Mouse (Mus musculus) cerebellum, adult 2 months (tissue): Measurements from ENCODE around the gene Hist1h3g. TPM values are rescaled to one million over a fixed set of nuclear protein-coding genes. Genes with fewer than 3 reads are reported as not detected.
"Not testable (repeated sequence)": the region's sequence is repeated elsewhere in the genome, so short reads cannot be mapped to it uniquely, and the experiment has no call there.

Experiments
- DNase-seq, 2 experiments: peaks; one replicate each; pipeline ENCODE4 v3.0.0; 2021
- H3K27ac ChIP-seq: fragments of 200-500 bp; 2 replicates; pipeline ENCODE4 v1.5.1; 2012; ENCODE audit warnings: low read length, control low read depth, inconsistent platforms; ENCODE audit not compliant: insufficient read depth
- H3K27me3 ChIP-seq: fragments of 200-500 bp; 2 replicates; pipeline ENCODE4 v1.6.1; 2012; ENCODE audit warnings: inconsistent platforms, mild to moderate bottlenecking, low read length, moderate library complexity; ENCODE audit not compliant: control insufficient read depth, insufficient read depth
- H3K4me1 ChIP-seq: fragments of 200-500 bp; 2 replicates; pipeline ENCODE4 v1.6.1; 2011; ENCODE audit warnings: low read length; ENCODE audit not compliant: control insufficient read depth, insufficient read depth
- H3K4me3 ChIP-seq: fragments of 200-500 bp; replicated peaks from 2 replicates; pipeline ENCODE3; 2011; ENCODE audit warnings: mild to moderate bottlenecking, low read depth, low read length, control low read depth; ENCODE audit not compliant: insufficient read depth
- CTCF ChIP-seq: fragments of 200-500 bp; IDR thresholded peaks from 2 replicates; pipeline ENCODE4 v1.5.1; 2011; ENCODE audit warnings: low read depth, mild to moderate bottlenecking, control low read depth, low read length, moderate library complexity, borderline replicate concordance; ENCODE audit not compliant: insufficient read depth
- POLR2A ChIP-seq: fragments of 200-500 bp; IDR thresholded peaks from 2 replicates; pipeline ENCODE4 v1.6.1; 2011; ENCODE audit warnings: low read length, control low read depth, borderline replicate concordance; ENCODE audit not compliant: insufficient read depth
- WGBS: fragments of 180-500 bp; shearing (Covaris S2); methylation state at CpG from one replicate; pipeline ENCODE4 v1.1.7; 2018; 5-methylcytosine and 5-hydroxymethylcytosine counted together
- polyA plus RNA-seq: library from polyadenylated mRNA; depleted of rRNA; stranded (reverse); fragments of >200 nt; gene quantifications from 2 replicates; pipeline ENCODE4 v1.2.3, GENCODE M21; 2012; rRNA removed

The Hist1h3g gene
- polyA plus RNA-seq: 0.29 TPM in 1 of 2 replicates, not detected in the other

- DNase-seq: peak; percentile 81 to 87
- not testable (repeated sequence) for H3K27me3 ChIP-seq, H3K4me1 ChIP-seq, H3K27ac ChIP-seq
- H3K4me3 ChIP-seq: peak within 1 kb of the TSS; percentile 31
- under 1% methylated on average over 55 of the region's 62 CpGs for WGBS
These were observed at the start of gene Hist1h3g for GRCm38 (mm10) chr13:23535137-23536075. Gene Hist1h3g (plus strand): TSS chr13:23535422.

GRCm38 (mm10) chr13:23488400-23489322, 46.6 kb upstream of the Hist1h3g start, which contains the start of gene Btn2a2:
Gene Btn2a2 (minus strand): TSS chr13:23488857.
- 11% methylated on average over 14 of the region's 14 CpGs for WGBS
- Histone ChIP-seq H3K27ac (no peak within 1 kb of the TSS), H3K4me3 (peak within 1 kb of the TSS; percentile 43), H3K4me1 (no peaks in the 10 kb centered on the region), H3K27me3 (no peaks in the 10 kb centered on the region; the same call in 1 of the 2 replicates)
- TF ChIP-seq POLR2A (no peak), CTCF (no peak)
- DNase-seq: peak; percentile 49 to 61

- H3K4me1 ChIP-seq: no peaks in the 10 kb centered on the region
- H3K4me3 ChIP-seq: no peak overlapping the region
- WGBS: 69% methylated on average over 1 of the region's 1 CpGs
- no peak for TF ChIP-seq POLR2A
- TF ChIP-seq CTCF: no peak
- H3K27ac ChIP-seq: no peak overlapping the region
- DNase-seq: no peak
- no peaks in the 10 kb centered on the region; the same call in 1 of the 2 replicates for H3K27me3 ChIP-seq
These were observed 44.4 kb upstream of the Hist1h3g start for GRCm38 (mm10) chr13:23490863-23491262.

- no peaks in the 10 kb centered on the region for H3K4me1 ChIP-seq
- no peak for TF ChIP-seq POLR2A
- no peak for TF ChIP-seq CTCF
- H3K27ac ChIP-seq: no peak overlapping the region
- no peak overlapping the region for H3K4me3 ChIP-seq
- 25% methylated on average over 1 of the region's 1 CpGs for WGBS
- no peak for DNase-seq
- H3K27me3 ChIP-seq: no peaks in the 10 kb centered on the region; the same call in 1 of the 2 replicates
These were observed 44.0 kb upstream of the Hist1h3g start for GRCm38 (mm10) chr13:23491263-23491662.

GRCm38 (mm10) chr13:23491990-23492389, 43.2 kb upstream of the Hist1h3g start:
- H3K4me3 ChIP-seq: no peak overlapping the region
- no peak for DNase-seq
- TF ChIP-seq POLR2A: no peak
- no peak for TF ChIP-seq CTCF
- H3K27ac ChIP-seq: no peak overlapping the region
- H3K27me3 ChIP-seq: no peaks in the 10 kb centered on the region; the same call in 1 of the 2 replicates
- H3K4me1 ChIP-seq: no peaks in the 10 kb centered on the region
- WGBS: 36% methylated on average over 14 of the region's 14 CpGs

- Histone ChIP-seq H3K27me3 (no peaks in the 10 kb centered on the region; the same call in 1 of the 2 replicates), H3K4me3 (no peak overlapping the region), H3K4me1 (no peaks in the 10 kb centered on the region), H3K27ac (no peak overlapping the region)
- TF ChIP-seq POLR2A: no peak
- TF ChIP-seq CTCF: no peak
- 90% methylated on average over 6 of the region's 6 CpGs for WGBS
- DNase-seq: no peak
These were observed 39.7 kb upstream of the Hist1h3g start for GRCm38 (mm10) chr13:23495526-23495925.

GRCm38 (mm10) chr13:23497656-23498321, 37.4 kb upstream of the Hist1h3g start:
- no peak for TF ChIP-seq POLR2A
- TF ChIP-seq CTCF: no peak
- WGBS: 40% methylated on average over 19 of the region's 19 CpGs
- DNase-seq: no peak
- Histone ChIP-seq H3K27me3 (no peaks in the 10 kb centered on the region; the same call in 1 of the 2 replicates), H3K4me1 (no peaks in the 10 kb centered on the region), H3K4me3 (no peak overlapping the region), H3K27ac (no peak overlapping the region)
